Mouse (Mus musculus): ENCODE results near the gene Ppp2r5a. TPM values are rescaled to one million over a fixed set of nuclear protein-coding genes. Genes with fewer than 3 reads are reported as not detected.

The Ppp2r5a gene
- polyA plus RNA-seq, 1 experiment = 44.7 TPM

GRCm38 (mm10) chr1:191417111-191417510 lies 14.0 kb upstream of the Ppp2r5a start:
- no peak overlapping the region for H3K27ac ChIP-seq (ENCODE audit: insufficient read depth, low read length)
- H3K27me3 ChIP-seq (ENCODE audit: control insufficient read depth, insufficient read depth, low read length) = no peaks in the 10 kb centered on the region
- H3K4me1 ChIP-seq (ENCODE audit: control insufficient read depth, insufficient read depth, low read length) = no peaks in the 10 kb centered on the region
- TF ChIP-seq POLR2A (IDR thresholded peaks at IDR 0.05; ENCODE audit: borderline replicate concordance, insufficient read depth, low read length) (no peak), CTCF (IDR thresholded peaks at IDR 0.05; ENCODE audit: borderline replicate concordance, insufficient read depth, low read depth, low read length) (no peak)
- WGBS = 73% methylated on average over 5 of the region's 5 CpGs
- no peak overlapping the region for H3K4me3 ChIP-seq (replicated peaks; ENCODE audit: insufficient read depth, low read depth, low read length)
- DNase-seq = no peak

GRCm38 (mm10) chr1:191416611-191417010 lies 13.5 kb upstream of the Ppp2r5a start:
- no peaks in the 10 kb centered on the region for H3K4me1 ChIP-seq (ENCODE audit: control insufficient read depth, insufficient read depth, low read length)
- no peaks in the 10 kb centered on the region for H3K27me3 ChIP-seq (ENCODE audit: control insufficient read depth, insufficient read depth, low read length)
- no peak for DNase-seq
- WGBS = 36% methylated on average over 3 of the region's 3 CpGs
- TF ChIP-seq CTCF (IDR thresholded peaks at IDR 0.05; ENCODE audit: borderline replicate concordance, insufficient read depth, low read depth, low read length) (no peak), POLR2A (IDR thresholded peaks at IDR 0.05; ENCODE audit: borderline replicate concordance, insufficient read depth, low read length) (no peak)
- no peak overlapping the region for H3K27ac ChIP-seq (ENCODE audit: insufficient read depth, low read length)
- no peak overlapping the region for H3K4me3 ChIP-seq (replicated peaks; ENCODE audit: insufficient read depth, low read depth, low read length)

GRCm38 (mm10) chr1:191414432-191414831 lies 11.4 kb upstream of the Ppp2r5a start:
- H3K27me3 ChIP-seq (ENCODE audit: control insufficient read depth, insufficient read depth, low read length) = no peaks in the 10 kb centered on the region
- no peaks in the 10 kb centered on the region for H3K4me1 ChIP-seq (ENCODE audit: control insufficient read depth, insufficient read depth, low read length)
- no peak for DNase-seq
- no peak for TF ChIP-seq POLR2A (IDR thresholded peaks at IDR 0.05; ENCODE audit: borderline replicate concordance, insufficient read depth, low read length)
- TF ChIP-seq CTCF (IDR thresholded peaks at IDR 0.05; ENCODE audit: borderline replicate concordance, insufficient read depth, low read depth, low read length) = no peak
- H3K27ac ChIP-seq (ENCODE audit: insufficient read depth, low read length) = no peak overlapping the region
- no peak overlapping the region for H3K4me3 ChIP-seq (replicated peaks; ENCODE audit: insufficient read depth, low read depth, low read length)
- WGBS = 90% methylated on average over 6 of the region's 6 CpGs

GRCm38 (mm10) chr1:191413691-191414415 lies 10.8 kb upstream of the Ppp2r5a start:
- no peaks in the 10 kb centered on the region for H3K4me1 ChIP-seq (ENCODE audit: control insufficient read depth, insufficient read depth, low read length)
- no peak for DNase-seq
- TF ChIP-seq CTCF (IDR thresholded peaks at IDR 0.05; ENCODE audit: borderline replicate concordance, insufficient read depth, low read depth, low read length) (no peak), POLR2A (IDR thresholded peaks at IDR 0.05; ENCODE audit: borderline replicate concordance, insufficient read depth, low read length) (no peak)
- 69% methylated on average over 6 of the region's 6 CpGs for WGBS
- no peak overlapping the region for H3K4me3 ChIP-seq (replicated peaks; ENCODE audit: insufficient read depth, low read depth, low read length)
- no peaks in the 10 kb centered on the region for H3K27me3 ChIP-seq (ENCODE audit: control insufficient read depth, insufficient read depth, low read length)
- no peak overlapping the region for H3K27ac ChIP-seq (ENCODE audit: insufficient read depth, low read length)

- no peak overlapping the region for H3K4me3 ChIP-seq (replicated peaks; ENCODE audit: insufficient read depth, low read depth, low read length)
- no peak overlapping the region for H3K27ac ChIP-seq (ENCODE audit: insufficient read depth, low read length)
- TF ChIP-seq POLR2A (IDR thresholded peaks at IDR 0.05; ENCODE audit: borderline replicate concordance, insufficient read depth, low read length) (no peak), CTCF (IDR thresholded peaks at IDR 0.05; ENCODE audit: borderline replicate concordance, insufficient read depth, low read depth, low read length) (no peak)
- 62% methylated on average over 10 of the region's 10 CpGs for WGBS
- H3K27me3 ChIP-seq (ENCODE audit: control insufficient read depth, insufficient read depth, low read length) = no peaks in the 10 kb centered on the region
- no peaks in the 10 kb centered on the region for H3K4me1 ChIP-seq (ENCODE audit: control insufficient read depth, insufficient read depth, low read length)
- DNase-seq = no peak
These were observed 7.4 kb upstream of the Ppp2r5a start for GRCm38 (mm10) chr1:191410294-191411036.

- WGBS = 70% methylated on average over 12 of the region's 12 CpGs
- Histone ChIP-seq H3K27ac (ENCODE audit: insufficient read depth, low read length) (no peak overlapping the region), H3K4me1 (ENCODE audit: control insufficient read depth, insufficient read depth, low read length) (no peaks in the 10 kb centered on the region), H3K4me3 (replicated peaks; ENCODE audit: insufficient read depth, low read depth, low read length) (no peak overlapping the region), H3K27me3 (ENCODE audit: control insufficient read depth, insufficient read depth, low read length) (no peaks in the 10 kb centered on the region)
- no peak for DNase-seq
- TF ChIP-seq CTCF (IDR thresholded peaks at IDR 0.05; ENCODE audit: borderline replicate concordance, insufficient read depth, low read depth, low read length) = no peak
- TF ChIP-seq POLR2A (IDR thresholded peaks at IDR 0.05; ENCODE audit: borderline replicate concordance, insufficient read depth, low read length) = no peak
These were observed 4.2 kb upstream of the Ppp2r5a start for GRCm38 (mm10) chr1:191407246-191407645.

- DNase-seq = no peak
- H3K27ac ChIP-seq (ENCODE audit: insufficient read depth, low read length) = no peak overlapping the region
- 95% methylated on average over 8 of the region's 8 CpGs for WGBS
- H3K4me3 ChIP-seq (replicated peaks; ENCODE audit: insufficient read depth, low read depth, low read length) = no peak overlapping the region
- no peak for TF ChIP-seq CTCF (IDR thresholded peaks at IDR 0.05; ENCODE audit: borderline replicate concordance, insufficient read depth, low read depth, low read length)
- TF ChIP-seq POLR2A (IDR thresholded peaks at IDR 0.05; ENCODE audit: borderline replicate concordance, insufficient read depth, low read length) = no peak
- H3K27me3 ChIP-seq (ENCODE audit: control insufficient read depth, insufficient read depth, low read length) = no peaks in the 10 kb centered on the region
- H3K4me1 ChIP-seq (ENCODE audit: control insufficient read depth, insufficient read depth, low read length) = no peaks in the 10 kb centered on the region
These were observed 3.4 kb upstream of the Ppp2r5a start for GRCm38 (mm10) chr1:191406516-191406915.
